Mouse (Mus musculus) lung, postnatal 10 days (tissue): ENCODE measurements around the gene Sh2d4b.

Experiments used
- DNase-seq: peaks from one replicate; pipeline ENCODE4 v3.0.0; 2021

The Sh2d4b gene

GRCm38 (mm10) chr14:40893196-40893595, at the start of gene Sh2d4b:
TSS of gene Sh2d4b (minus strand) at chr14:40893266.
- no peak for DNase-seq

GRCm38 (mm10) chr14:40942429-40942828, 49.4 kb upstream of the Sh2d4b start:
- DNase-seq = no peak

GRCm38 (mm10) chr14:40938380-40938987, 45.4 kb upstream of the Sh2d4b start:
- DNase-seq = no peak

GRCm38 (mm10) chr14:40937052-40937451, 44.0 kb upstream of the Sh2d4b start:
- no peak for DNase-seq

- no peak for DNase-seq
These were observed 42.4 kb upstream of the Sh2d4b start for GRCm38 (mm10) chr14:40935481-40935880.

GRCm38 (mm10) chr14:40935054-40935453, 42.0 kb upstream of the Sh2d4b start:
- DNase-seq = no peak

GRCm38 (mm10) chr14:40933328-40933727, 40.3 kb upstream of the Sh2d4b start:
- no peak for DNase-seq

- no peak for DNase-seq
These were observed 39.2 kb upstream of the Sh2d4b start for GRCm38 (mm10) chr14:40932225-40932624.

- peak; percentile 33 for DNase-seq
These were observed 38.2 kb upstream of the Sh2d4b start for GRCm38 (mm10) chr14:40931115-40931829.

- no peak for DNase-seq
These were observed 36.9 kb upstream of the Sh2d4b start for GRCm38 (mm10) chr14:40929943-40930342.

- DNase-seq = no peak
These were observed 35.8 kb upstream of the Sh2d4b start for GRCm38 (mm10) chr14:40928897-40929296.

- DNase-seq = no peak
These were observed 34.0 kb upstream of the Sh2d4b start for GRCm38 (mm10) chr14:40927041-40927440.

GRCm38 (mm10) chr14:40924378-40925113, 31.5 kb upstream of the Sh2d4b start:
- peak; percentile 61 for DNase-seq

GRCm38 (mm10) chr14:40921241-40921640, 28.2 kb upstream of the Sh2d4b start:
- DNase-seq = no peak

- no peak for DNase-seq
These were observed 26.5 kb upstream of the Sh2d4b start for GRCm38 (mm10) chr14:40919521-40919920.

GRCm38 (mm10) chr14:40918477-40918876, 25.4 kb upstream of the Sh2d4b start:
- no peak for DNase-seq

- DNase-seq = peak; percentile 92
These were observed 24.6 kb upstream of the Sh2d4b start for GRCm38 (mm10) chr14:40917632-40918031.

GRCm38 (mm10) chr14:40916667-40917066, 23.6 kb upstream of the Sh2d4b start:
- no peak for DNase-seq

GRCm38 (mm10) chr14:40915838-40916237, 22.8 kb upstream of the Sh2d4b start:
- no peak for DNase-seq

GRCm38 (mm10) chr14:40914701-40915100, 21.6 kb upstream of the Sh2d4b start:
- DNase-seq = no peak

- DNase-seq = no peak
These were observed 20.6 kb upstream of the Sh2d4b start for GRCm38 (mm10) chr14:40913709-40914108.

- no peak for DNase-seq
These were observed 18.5 kb upstream of the Sh2d4b start for GRCm38 (mm10) chr14:40911529-40911928.

- no peak for DNase-seq
These were observed 15.7 kb upstream of the Sh2d4b start for GRCm38 (mm10) chr14:40908763-40909162.

- no peak for DNase-seq
These were observed 13.7 kb upstream of the Sh2d4b start for GRCm38 (mm10) chr14:40906770-40907169.
